Mouse (Mus musculus) layer of hippocampus, adult 11-12 months (tissue): ENCODE data around the gene Wnt3a.
"Not testable (repeated sequence)": the region's sequence is repeated elsewhere in the genome, so short reads cannot be mapped to it uniquely, and the experiment has no call there.

Source experiments
- DNase-seq: peaks from one replicate; pipeline ENCODE4 v3.0.0; 2022; ENCODE audit warnings: low spot score

The Wnt3a gene

DNA sequence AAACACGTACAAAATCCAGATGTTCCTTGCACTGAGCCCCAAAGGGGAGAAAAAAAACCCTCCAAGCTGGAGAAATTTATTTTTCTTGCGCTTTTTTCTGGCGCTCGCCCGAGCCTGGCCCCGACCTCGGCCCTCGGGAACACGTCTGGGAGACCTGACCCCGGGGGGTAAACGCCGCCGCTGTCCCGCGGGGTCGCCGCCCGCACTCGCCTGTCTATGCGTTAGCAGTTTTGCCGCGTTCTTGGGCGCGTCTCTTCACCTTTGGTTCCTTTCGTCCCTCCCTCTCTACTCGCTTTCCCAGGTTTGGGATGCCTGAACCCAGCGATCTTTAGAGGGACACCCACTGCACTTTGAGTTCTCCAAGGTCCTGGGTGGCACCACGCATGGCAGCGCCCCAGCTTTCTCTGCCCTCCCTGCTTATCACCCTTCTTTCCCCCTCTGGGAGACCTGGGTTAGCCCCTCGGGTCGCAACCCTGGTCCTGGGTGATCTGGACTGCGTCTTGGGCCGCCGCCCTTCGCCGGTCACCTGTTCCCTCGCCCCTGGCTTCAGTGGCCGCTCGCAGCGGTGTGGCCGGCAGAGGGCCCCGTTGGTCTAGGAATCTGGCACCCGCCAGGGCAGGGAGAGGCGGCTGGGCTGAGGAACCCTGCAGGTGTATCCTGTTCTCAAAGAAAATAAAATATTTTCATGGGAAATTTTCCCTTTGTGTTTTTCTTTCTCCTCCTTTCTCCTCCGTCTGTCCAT is 17.0 kb upstream of the Wnt3a start:
- peak; percentile 71 for DNase-seq

DNA sequence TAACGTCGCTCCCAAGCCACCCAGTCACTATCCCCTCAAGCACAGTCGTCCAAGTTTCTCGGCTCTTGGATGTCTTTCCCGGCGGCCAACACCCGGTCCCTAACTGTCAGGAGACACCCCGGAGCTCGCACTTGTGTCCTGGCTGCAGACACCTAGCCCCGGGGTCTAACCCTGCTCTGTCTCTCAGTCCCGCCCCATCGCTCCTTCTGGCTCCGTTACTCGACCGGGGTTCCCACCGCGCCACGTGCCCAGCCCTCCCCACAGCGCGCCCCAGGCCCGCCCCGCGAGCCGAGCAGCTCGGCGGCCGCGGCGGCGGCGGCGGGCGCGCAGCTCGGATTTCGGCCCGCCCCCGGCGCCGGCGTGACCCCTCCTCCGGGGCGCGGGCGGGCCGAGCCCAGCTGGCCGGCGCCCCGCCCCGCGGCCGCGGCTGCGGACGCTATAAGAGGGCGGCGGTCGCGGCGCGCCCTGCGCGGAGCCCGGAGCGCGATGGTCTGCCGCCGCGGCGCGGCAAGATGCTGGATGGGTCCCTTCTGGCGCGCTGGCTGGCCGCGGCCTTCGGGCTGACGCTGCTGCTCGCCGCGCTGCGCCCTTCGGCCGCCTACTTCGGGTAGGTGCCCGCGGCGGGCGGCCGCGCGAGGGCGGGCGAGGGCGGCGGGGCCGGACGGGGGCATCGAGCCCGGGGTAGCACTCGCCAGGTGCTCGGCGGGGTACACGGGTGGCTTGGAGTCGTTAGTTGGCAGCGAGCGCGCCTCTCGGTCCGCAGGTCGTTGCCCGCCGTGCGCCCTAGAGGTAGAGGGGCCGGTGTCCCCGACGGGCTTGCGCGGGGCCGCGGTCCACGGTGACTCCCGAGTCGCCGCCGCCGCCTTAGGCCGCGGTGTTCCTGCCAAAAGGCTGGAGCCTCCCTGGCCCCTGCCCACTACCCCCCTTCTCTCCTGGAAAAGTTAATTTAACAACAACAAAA is 16.2 kb upstream of the Wnt3a start, which contains the start of gene Wnt9a:
Gene Wnt9a, plus strand, starts transcription at position 468 of the 961 bp plus-strand sequence.
- DNase-seq, result no peak

DNA sequence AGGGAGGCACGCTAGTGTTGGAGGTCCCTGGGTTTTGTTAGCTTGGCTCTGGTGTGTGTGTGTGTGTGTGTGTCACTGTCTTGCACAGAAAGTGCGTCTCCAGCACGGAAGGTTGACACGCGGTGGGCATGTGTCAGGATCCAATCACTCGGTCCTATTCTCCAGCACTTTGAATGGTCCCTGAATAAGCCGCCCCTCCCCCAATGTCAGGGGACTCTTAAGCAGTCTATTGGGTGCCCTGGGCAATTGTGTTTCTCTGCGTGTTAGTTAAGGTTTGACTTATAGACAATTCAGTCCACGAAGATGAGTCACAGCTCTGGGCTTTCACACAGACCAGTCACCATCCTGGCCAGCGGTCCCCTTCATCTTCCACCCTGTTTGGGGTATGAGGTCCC is 15.3 kb upstream of the Wnt3a start:
- no peak for DNase-seq

DNA sequence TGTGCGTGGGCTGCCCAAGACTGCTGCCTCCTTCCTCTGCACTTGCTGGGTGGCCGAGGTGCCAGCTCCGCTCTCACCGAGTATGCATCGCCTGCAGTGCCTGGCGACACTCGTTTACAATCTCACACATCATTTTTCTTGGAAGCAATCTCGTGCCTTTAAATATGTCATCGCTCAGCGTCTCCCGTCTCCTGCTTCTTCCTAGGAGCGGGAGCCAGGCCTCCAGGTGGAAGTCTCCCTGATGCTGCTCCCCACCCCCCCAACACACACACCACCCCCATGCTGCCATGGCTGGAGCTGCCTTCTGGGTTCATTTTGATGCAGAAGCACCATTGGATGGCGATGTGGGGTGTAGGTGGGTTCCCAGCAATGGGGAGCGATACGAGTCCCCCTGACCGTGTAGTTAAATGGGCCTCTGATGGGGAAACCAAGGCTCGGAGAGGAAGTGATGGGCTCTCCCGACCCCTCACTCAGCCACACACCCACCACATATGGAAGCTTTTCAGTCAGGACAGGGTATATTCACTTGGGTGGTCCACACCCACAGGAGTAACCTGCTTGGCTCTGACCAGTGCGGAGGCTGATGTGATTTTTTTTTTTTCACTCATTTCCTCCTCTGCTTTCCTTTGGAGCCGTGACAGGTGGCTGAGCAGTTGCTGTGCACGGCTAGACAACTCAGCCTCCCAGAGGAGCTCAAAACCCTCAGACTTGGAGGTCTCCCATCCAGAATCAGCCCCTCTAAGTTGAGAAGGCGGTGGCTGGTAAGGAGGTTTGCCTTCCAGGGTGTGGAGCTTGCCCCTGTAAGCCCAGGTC is 14.7 kb upstream of the Wnt3a start:
- DNase-seq, result no peak

- peak; percentile 91 for DNase-seq
These were observed 12.4 kb upstream of the Wnt3a start for GRCm38 (mm10) chr11:59302700-59303569.

DNA sequence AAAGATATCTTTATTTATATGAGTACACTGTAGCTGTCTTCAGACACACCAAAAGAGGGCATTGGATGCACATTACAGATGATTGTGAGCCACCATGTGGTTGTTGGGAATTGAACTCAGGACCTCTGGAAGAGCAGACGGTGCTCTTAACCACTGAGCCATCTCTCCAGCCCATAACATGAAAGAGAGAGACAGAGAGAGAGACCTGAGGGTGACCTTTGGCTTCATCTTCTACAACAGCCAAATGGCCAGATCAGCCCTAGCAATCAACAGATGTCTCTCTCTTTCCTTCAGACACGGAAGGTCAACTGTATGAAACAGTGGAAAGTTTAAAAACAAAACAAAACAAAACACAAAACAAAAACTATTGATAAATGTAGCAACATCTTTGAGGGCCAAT is 10.5 kb upstream of the Wnt3a start:
- not testable (repeated sequence) for DNase-seq

DNA sequence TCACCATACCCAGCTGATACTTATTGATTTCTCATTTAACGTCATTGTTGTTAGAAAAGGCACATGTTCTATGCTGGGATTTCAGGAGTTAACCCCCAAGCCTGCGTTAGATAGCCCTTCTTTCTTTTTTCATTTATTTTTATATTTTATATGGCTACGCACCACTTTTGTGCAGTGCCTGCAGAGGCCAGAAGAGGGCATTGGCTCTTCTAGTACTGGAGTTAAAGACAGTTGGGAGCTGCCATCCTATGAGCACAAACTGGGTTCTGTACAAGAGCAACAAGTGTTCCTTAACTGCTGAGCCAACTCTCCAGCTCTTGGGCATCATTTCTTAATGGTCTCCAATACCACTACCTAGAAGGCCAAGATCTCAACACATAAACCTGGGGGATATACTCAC is 9.6 kb upstream of the Wnt3a start:
- DNase-seq, result no peak

- peak; percentile 82 for DNase-seq
These were observed 7.4 kb upstream of the Wnt3a start for GRCm38 (mm10) chr11:59297941-59298340.

- DNase-seq, result no peak
These were observed 3.1 kb upstream of the Wnt3a start for GRCm38 (mm10) chr11:59293616-59294015.

GRCm38 (mm10) chr11:59289706-59290105 is 846 bp downstream of the Wnt3a start:
- DNase-seq, result no peak

DNA sequence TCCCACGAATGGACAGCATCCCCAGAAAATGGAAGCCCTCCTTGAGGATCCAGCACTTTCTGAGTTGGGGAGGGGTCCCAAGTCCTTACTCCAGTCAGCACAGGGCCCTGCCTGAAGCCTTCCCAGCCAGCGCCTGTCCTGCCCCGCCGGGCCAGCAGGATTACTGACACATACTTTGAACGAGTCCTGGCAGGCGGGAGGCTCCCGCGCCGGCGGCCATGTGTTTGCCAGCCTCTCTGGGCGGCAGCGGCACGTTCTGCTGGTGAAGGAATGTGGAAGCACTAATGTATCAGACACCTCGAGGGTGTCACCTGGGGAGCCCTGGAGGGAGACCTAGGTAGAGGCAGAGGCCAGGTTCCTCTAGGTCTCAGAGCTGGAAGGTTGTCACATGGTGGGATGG is 6.4 kb downstream of the Wnt3a start:
- no peak for DNase-seq

GRCm38 (mm10) chr11:59282933-59283332 is 7.6 kb downstream of the Wnt3a start:
- no peak for DNase-seq

GRCm38 (mm10) chr11:59282111-59282510 is 8.4 kb downstream of the Wnt3a start:
- no peak for DNase-seq

DNA sequence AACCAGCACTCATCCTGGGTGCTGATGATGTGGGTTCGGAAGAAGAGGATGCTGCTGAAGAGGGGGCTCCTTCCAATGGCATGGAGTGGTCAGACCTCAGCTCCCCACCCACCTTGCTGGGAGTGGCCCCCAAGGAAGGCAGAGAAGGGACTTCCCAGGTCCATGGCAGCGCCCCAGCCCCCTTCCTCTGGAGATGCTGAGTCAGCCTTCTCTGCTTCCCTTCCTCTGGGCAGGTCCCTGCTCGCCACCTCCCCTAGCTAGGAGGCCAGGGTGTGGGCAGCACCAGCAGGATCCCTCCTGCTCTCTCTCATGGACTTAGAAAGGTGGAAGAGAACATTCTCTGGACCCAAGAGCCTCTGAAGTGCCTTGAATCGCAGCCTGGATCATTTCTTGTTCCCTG is 12.5 kb downstream of the Wnt3a start:
- DNase-seq, result no peak

- DNase-seq, result no peak
These were observed 13.7 kb downstream of the Wnt3a start for GRCm38 (mm10) chr11:59276877-59277276.

DNA sequence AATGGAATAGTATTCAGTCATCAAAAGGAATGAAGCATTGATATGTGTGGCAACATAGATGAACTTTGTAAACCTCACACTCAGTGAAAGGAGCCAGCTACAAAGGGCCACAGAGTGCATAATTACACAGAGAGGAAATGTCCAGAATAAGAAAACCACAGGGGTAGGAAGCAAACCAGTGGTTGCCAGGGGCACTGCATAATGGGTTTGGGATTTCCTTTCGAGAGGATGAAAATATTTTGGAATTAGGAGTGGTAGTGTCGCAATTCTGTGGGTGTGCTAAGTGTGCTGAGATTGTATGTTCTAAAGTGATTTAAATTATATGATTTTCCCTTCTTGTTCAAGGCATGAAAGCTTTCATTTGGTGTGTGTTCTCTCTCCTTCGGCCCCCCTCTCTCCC is 16.4 kb downstream of the Wnt3a start:
- no peak for DNase-seq

DNA sequence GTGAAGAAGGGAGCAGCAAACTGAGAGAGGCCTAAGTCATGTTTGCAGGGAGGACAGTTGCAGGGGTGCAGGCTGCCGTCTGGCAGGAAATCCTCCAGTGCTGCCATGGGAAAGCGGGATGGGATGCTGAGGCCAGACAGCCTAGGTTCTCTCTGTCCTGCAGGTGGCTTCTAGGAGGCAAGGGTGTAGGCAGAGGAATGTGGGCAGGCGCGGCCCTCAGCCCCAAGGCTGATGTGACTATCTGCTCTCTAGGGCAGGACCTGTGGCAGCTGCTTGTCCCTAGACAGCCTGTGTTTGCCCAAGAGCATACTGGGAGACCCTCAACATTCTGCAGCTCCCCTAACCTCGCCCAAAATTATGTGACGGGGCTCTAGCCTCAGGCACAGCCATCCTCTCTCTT is 23.8 kb downstream of the Wnt3a start:
- no peak for DNase-seq

GRCm38 (mm10) chr11:59265154-59265813 is 25.3 kb downstream of the Wnt3a start:
- DNase-seq, result no peak

- DNase-seq, result no peak
These were observed 26.0 kb downstream of the Wnt3a start for GRCm38 (mm10) chr11:59264593-59264992.

DNA sequence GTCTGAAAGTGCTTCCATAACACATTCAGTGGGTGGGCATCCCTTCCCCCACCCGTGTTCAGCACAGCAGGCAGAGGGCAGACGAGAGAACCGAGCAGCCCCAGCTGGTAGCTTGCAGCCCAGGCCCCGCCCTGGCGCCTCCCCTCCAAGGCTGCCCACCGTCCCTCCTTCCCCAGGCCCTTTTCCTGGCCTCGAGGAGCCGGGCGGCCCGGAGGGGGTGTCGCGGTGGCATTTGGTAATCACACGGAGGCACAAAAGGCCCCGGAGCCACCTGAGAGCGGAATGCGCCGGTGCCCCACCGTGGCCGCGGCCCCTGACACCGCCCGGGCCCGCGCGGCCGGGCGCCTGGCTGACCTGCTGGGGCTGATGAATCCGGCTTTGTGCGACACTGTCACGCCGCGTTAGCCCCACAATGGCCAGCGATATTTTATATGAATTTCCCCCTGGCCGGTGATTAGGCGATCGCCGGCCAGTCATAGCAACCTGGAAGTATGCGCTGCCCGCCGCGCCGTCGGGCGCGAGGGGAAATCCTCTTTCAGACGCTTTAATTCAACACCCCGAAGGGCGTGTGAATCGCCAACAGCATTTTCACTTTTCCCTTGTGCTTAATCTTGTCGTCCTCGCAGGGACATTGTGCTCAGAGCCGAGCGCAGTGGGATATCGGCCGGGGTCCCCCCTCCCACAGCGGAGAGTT is 26.5 kb downstream of the Wnt3a start:
- DNase-seq, result peak; percentile 36
